Mouse (Mus musculus): ENCODE data around the gene Pla2r1. TPM values are rescaled to one million over a fixed set of nuclear protein-coding genes. Genes with fewer than 3 reads are reported as not detected.

Gene Pla2r1
- total RNA-seq, 4 experiments from 2014 or later, result 3.9 to 12.5 (median 6.5) TPM

DNA sequence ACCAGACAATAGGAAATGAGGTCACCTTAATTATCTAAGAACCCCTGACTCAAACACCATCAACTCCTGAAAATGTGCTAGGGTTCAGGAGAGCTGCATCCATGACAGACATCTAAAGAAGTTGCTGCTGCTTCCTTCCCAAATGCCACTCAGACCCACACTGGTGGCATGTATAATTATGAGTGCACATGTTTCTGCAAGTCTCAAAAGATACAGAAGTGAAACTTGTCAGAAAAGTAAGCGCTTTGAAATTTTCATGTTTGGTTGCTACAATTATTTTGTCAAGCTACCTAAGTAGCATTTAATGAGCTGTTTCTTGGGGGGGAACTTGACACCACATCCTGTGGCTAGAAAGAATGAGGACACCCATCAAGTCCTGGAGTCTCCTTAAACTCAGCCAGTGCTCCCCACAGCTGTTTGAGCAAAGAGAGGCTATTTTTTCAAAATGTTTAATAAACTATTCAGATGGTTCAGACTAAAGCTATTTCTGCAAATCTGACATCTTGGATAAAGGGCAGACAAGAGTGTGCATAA lies 52.5 kb downstream of the Pla2r1 start:
- DNase-seq, result no peak

- DNase-seq, result no peak
These were observed 73.2 kb downstream of the Pla2r1 start for GRCm38 (mm10) chr2:60479906-60480305.

GRCm38 (mm10) chr2:60478778-60479177 lies 74.3 kb downstream of the Pla2r1 start:
- no peak for DNase-seq

- no peak for DNase-seq
These were observed 84.0 kb downstream of the Pla2r1 start for GRCm38 (mm10) chr2:60468901-60469770.

GRCm38 (mm10) chr2:60452376-60452775 lies 100.7 kb downstream of the Pla2r1 start:
- DNase-seq, result no peak

GRCm38 (mm10) chr2:60451119-60451773 lies 101.9 kb downstream of the Pla2r1 start:
- DNase-seq, result no peak

DNA sequence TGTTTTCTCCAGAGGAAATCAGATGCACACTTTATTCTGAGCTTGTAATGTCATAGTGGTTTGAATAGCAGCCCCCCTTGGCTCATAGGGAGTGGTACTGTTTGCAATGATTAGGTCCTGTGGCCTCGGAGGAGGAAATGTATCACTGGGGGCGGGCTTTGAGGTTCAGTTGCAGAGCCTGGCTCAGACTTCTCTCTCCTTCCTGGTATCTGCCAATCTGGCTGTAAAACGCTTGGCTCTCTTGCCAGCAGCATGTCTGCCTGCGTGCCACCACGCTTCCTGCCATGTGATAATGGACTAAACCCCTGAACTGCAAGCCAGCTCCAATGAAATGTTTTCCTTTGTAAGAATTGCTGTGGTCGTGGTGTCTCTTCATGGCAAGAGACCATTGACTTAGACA lies 103.4 kb downstream of the Pla2r1 start:
- DNase-seq, result no peak

DNA sequence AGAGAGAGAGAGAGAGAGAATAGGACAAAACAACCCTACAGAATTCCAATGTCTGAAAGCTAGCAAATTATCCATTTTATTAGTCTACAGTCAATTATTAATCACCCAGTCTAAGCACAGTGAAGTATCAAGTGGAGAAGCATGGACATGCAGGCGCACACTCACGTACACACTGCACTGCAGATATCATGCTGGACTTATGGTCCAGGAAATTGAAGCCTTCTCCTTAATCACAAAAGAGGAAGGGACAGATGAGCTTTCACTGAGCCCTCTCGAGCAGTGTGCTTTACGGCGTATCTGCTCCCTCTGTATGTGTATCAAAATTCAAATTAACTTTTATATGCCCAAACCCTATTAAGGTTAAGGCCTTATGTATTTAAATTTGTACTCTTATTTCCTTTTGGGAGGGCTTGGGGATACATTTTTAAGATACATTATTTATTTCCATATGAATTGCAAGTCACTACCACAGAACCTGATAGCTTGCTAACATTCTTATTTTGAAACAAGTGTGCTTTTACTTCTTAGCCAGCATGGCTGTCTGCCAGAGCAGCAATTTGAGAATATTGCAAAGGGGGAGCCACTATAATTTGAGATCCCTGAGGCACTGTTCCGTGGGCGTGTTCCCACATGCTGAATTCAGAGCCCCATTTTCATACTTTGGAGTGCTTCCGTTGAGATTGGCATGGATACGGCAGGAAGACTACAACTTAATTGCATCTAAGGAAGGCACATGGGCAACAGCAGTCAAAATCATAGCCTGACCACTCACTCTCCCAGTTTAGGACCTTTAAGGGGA lies 108.2 kb downstream of the Pla2r1 start:
- no peak for DNase-seq

DNA sequence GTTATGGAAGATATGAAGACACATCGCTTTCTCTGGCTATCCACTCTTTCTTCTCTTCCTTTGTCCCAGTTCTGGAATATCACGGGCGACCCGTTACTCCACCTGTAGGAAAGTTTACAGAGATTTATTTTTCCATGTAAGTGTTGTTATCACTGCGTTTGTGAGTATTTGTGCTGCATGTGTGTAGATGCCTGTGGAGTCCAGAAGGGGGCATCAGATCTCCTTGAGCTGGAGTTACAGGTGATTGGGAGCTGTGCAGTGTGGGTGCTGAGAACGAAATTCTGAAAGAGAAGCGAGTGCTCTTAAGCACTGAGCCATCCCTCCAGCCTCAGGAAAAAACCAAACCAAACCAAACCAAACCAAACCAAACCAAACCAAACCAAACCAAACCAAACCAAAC lies 109.8 kb downstream of the Pla2r1 start:
- DNase-seq, result no peak

DNA sequence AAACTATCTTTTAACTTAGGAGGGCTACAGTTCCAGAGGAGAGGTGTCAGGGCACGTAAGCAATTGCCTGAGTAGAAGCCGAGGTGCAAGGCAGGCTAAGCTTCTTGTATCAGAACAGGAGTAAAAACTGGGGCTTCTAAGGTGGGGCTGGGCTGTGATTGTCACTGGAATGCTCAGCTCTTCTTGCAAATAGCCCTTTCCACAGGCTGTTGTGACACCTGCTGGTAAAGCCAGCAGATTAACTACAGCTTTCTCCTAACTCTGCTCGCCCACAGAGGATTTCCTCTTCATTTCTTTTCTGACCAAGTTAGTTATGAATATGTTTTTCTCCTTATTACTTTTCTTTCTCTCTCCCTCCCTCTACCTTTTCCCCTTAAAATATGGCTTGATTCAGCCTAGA lies 111.2 kb downstream of the Pla2r1 start:
- DNase-seq, result no peak

DNA sequence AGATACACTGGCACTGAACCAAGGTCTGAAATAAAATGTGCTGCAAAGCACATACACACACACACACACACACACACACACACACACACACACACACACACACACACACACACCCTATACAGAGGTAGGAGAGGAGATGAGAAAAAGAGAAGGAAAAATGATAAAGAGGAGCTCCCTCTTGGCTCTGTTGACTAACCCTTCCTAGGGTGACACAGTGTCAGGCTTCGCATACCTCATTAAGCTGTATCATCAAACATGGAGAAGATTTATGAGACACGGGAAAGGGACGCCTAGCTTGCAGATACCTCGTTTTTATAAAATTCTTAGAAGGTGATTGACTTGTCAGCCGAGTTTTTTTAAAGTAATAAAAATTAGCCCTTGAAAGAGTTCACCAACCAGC lies 116.3 kb downstream of the Pla2r1 start:
- no peak for DNase-seq

DNA sequence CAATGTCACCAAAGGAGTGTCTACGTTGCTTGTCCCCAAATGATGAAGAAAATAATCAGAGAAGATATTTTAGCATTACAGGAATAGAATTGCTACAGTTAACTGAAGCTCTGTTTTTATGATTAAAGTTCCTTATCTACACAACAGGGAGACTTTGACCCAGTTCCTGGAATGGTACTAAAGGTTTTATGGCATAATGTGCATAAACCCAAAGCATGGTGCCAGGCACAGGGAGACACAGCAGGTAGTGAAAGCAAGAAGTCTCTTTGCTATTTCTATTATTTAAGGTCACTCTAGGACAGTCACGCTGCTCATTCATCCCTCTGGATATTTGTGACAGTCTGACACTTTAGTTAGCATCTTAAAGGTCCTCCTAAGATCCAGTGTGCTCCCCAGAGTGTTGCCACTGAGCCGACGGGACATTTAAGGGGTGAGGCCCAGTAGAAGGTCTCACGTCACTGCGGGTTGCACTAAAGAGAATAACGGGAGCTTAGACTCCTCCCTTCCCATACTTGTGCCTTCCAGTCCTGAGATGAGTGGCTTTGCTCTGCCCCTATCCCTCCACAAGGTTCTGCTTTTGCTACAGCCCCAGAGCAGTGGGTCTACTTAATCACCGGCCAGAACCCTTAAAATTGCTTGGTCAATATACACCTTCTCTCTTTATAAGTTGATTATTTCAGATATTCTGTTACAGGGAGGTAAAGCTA lies 122.6 kb downstream of the Pla2r1 start:
- no peak for DNase-seq

GRCm38 (mm10) chr2:60418075-60418474 lies 135.0 kb downstream of the Pla2r1 start:
- peak; percentile 56 for DNase-seq

DNA sequence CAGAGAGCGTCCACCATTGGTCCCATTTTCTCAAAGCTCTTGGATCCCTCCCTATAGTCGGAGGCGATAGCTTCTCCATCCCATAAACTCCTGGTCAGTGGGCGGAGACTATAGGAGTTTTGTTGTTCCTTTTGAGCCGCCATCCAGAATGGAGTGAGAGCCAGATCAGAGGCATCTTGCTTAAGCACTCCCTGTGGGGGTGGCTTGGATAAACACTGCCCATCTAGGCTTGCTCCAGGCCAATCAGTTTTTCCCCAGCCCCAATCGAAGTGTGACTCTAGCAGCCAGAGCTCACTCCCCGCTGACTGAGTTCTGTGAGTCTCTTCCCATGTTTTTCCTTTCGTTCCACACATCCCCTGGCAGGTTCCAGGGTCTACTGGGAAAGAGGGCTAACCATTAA lies 138.8 kb downstream of the Pla2r1 start:
- DNase-seq, result no peak

DNA sequence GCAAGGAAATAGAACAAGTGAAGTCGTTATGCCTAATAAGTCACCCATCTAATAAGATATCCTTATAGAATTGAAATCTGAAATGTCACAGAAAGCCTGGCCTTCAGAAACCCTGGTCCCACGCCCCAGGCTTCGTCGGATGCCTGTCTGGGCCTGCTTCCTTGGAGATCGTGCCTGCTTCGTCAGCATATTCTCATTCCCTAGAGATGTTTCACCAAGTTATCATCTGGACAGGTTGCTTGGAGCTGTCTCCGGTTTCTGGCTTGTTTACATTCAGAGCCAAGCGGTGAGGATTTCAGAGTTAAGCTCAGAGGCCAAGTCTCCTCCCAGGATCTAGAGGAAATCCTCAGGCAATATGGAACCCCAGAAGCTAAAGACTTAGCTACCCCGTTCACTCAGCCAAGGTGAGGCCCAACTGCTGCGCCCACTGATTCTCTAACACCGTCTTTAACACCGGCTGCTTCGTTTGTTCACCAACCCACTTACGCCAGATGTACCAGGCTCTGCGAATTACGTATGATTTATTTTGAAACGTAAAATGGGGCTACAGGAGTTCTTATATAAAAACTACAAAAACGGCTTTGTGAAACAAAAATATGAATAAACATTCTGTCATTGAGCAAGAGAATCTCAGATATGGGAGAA lies 140.0 kb downstream of the Pla2r1 start:
- no peak for DNase-seq

- no peak for DNase-seq
These were observed 141.9 kb downstream of the Pla2r1 start for GRCm38 (mm10) chr2:60411181-60411580.

GRCm38 (mm10) chr2:60409989-60410763 lies 142.9 kb downstream of the Pla2r1 start:
- no peak for DNase-seq

DNA sequence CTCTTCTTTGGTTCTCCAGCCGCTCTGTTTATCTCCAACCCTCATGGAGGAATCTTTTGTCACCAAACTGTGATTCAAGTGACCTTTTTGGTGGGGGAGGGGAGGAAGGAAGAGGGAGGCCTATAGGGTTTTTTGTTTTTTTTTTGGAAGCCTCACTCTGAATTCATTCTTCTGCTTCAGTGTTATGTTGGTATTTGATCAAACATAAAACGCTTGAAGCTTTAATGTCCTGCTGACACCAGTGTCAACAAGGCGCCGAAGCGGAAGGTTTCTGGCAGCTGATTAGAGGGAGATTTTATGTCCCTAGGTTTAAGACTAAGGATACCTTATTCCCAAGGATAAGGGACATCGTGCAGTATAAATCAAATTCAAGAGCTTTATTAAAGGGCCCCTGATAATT lies 143.9 kb downstream of the Pla2r1 start:
- DNase-seq, result no peak

GRCm38 (mm10) chr2:60407387-60407786 lies 145.7 kb downstream of the Pla2r1 start:
- no peak for DNase-seq

DNA sequence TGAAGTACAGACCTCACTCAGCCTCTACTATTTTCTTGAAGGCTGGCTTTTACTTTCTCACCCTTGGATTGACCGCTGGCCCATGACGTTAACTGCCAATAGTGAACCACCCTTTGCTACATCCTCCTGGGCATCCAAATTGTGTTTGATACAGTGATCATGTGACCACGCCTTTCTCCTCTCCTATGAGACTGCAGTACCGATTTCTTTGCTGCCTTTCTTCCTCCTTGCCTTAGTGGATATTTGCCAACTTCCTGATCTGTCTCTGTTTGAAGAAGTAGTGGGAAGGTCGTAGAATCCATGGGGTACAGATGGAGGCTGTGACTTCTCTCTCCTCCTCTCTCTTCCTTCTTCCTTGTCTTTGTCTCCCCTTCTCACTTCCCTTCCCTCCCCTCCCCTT lies 147.7 kb downstream of the Pla2r1 start:
- no peak for DNase-seq

GRCm38 (mm10) chr2:60404763-60405162 lies 148.3 kb downstream of the Pla2r1 start:
- no peak for DNase-seq
